Comparison of ENCODE assay signal across 25 mouse cellular contexts in the genomic region with DNA sequence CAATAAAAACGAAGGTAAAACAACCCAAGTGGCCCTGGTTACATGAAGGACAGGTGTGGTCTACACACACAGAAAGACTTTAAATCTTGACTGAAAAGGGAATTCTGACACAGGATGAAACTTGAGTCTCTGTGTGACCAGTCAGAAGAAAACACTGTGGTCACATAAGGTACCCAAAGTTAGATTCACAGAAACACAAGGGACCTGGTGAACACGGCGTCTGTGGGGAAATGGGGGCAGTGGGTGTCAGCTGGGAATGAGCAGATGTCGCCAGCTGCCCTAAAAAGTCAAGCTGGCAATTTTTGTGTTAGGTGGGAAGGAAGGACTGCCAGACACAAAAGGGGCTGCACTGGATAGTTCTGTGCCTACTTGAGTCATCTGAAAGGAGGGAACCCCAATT. TPM values are rescaled to one million over a fixed set of nuclear protein-coding genes. Genes with fewer than 3 reads are reported as not detected.
DNase-seq lines count a peak whose midpoint lies in the region; ATAC-seq and TF ChIP-seq lines count a peak whose summit lies in the region.
"Had no signal": no experiment of that assay in that cellular context is flagged by ENCODE, and none has a peak within 500 bp of the region (broad histone marks: within the 10 kb centered on the region; RNA-seq: fewer than 3 reads in every experiment).

No protein-coding gene starts in this region.

- H3K36me3 ChIP-seq in CH12.LX (replicated peaks in 1 of 2; ENCODE audit: control insufficient read depth in 1 of 2, insufficient read depth in 1 of 2, low read length in 1 of 2) (peaks cover 17 to 22% of the 10 kb centered on the region in 2 experiments), myocyte (ENCODE audit: control insufficient read depth, insufficient read depth) (peaks cover 15% of the 10 kb centered on the region)
- H3K36me3 ChIP-seq in midbrain, embryonic 14.5 days (ENCODE audit: control insufficient read depth, insufficient read depth, low read length), result peaks cover 19% of the 10 kb centered on the region

- dilution Hi-C loops in CH12.LX (cut with MboI; ENCODE audit: extremely low pct_ligation_motif_present, extremely low pct_unique_long_range_greater_than_20kb, low sequenced_read_pairs), result no loop called here

- peak; percentile 47 for TF ChIP-seq EP300 in CH12.LX (IDR thresholded peaks at IDR 0.05; ENCODE audit: low read length)

- in situ Hi-C loops in CH12.LX (cut with MboI; ENCODE audit: low pct_ligation_motif_present, low pct_unique_long_range_greater_than_20kb, low sequenced_read_pairs), result loop anchor here (5.0 kb wide), 1 partner anchor 41 kb away; no protein-coding TSS in a partner anchor

- H3K4me3 ChIP-seq in CH12.LX (replicated peaks in 1 of 3; ENCODE audit: low read depth in 2 of 3, low read length in 2 of 3, poor library complexity in 1 of 3) (no peak overlapping the region), myocyte (no peak overlapping the region)
- H3K4me3 ChIP-seq in midbrain, embryonic 14.5 days (replicated peaks; ENCODE audit: low read depth, low read length), result no peak overlapping the region

- 97% methylated on average over 4 of the region's 4 CpGs for WGBS in midbrain, embryonic 14.5 days

- H3K9ac ChIP-seq in CH12.LX (ENCODE audit: insufficient read depth, low read depth), result no peak overlapping the region
- no peak overlapping the region for H3K9ac ChIP-seq in midbrain, embryonic 14.5 days (replicated peaks; ENCODE audit: low read length)

- DNase-seq in CH12.LX (ENCODE audit: extremely low read depth), result peak; percentile 65
- DNase-seq in midbrain, embryonic 14.5 days, result no peak
- no peak for DNase-seq in gastrocnemius, adult 18-20 months (ENCODE audit: low spot score)
- DNase-seq: adrenal gland, adult 2 months; adrenal gland, adult 8-10 months; adrenal gland, postnatal 10 days; adrenal gland, postnatal 14 days; adrenal gland, postnatal 25 days; adrenal gland, postnatal 36 days; B cell, adult 2 months; cerebellum, adult 11 months; cerebellum, adult 11-12 months; cerebellum, adult 18-20 months; cerebellum, adult 2 months had no signal

- no peak for TF ChIP-seq RAD21 in CH12.LX (IDR thresholded peaks at IDR 0.05; ENCODE audit: low read depth, low read length)

- ATAC-seq in midbrain, embryonic 14.5 days (ENCODE audit: low FRiP score, low TSS enrichment), result no peak
- ATAC-seq: activated CD4-positive, CD25-positive, alpha-beta regulatory T cell, adult 4 months; CD4-positive, CD25-positive, alpha-beta regulatory T cell, adult 4 months; Patski had no signal

- peak overlapping the region; percentile 23; the same call in 1 of the 2 replicates for H3K27ac ChIP-seq in CH12.LX (ENCODE audit: insufficient read depth, low read depth)
- no peak overlapping the region for H3K27ac ChIP-seq in midbrain, embryonic 14.5 days (replicated peaks; ENCODE audit: low read depth, low read length)

- H3K9me3 ChIP-seq in CH12.LX (replicated peaks; ENCODE audit: low read length), result no peaks in the 10 kb centered on the region
- no peaks in the 10 kb centered on the region for H3K9me3 ChIP-seq in midbrain, embryonic 14.5 days (ENCODE audit: control insufficient read depth, low read length)
- H3K9me3 ChIP-seq: G1E had no signal

- H3K79me2 ChIP-seq in CH12.LX (replicated peaks; ENCODE audit: control insufficient read depth, extremely low read depth, insufficient read depth, poor library complexity, severe bottlenecking) (no peaks in the 10 kb centered on the region; the same call in 1 of the 2 replicates), myocyte (ENCODE audit: control insufficient read depth, insufficient read depth) (no peaks in the 10 kb centered on the region)

- no peak overlapping the region for H3K4me2 ChIP-seq in CH12.LX (ENCODE audit: insufficient read depth, low read depth, poor library complexity, severe bottlenecking)
- H3K4me2 ChIP-seq in myocyte (ENCODE audit: low read depth), result no peak overlapping the region
- H3K4me2 ChIP-seq in midbrain, embryonic 14.5 days (ENCODE audit: low read length), result no peak overlapping the region

- TF ChIP-seq POLR2A in CH12.LX (IDR thresholded peaks at IDR 0.05; ENCODE audit: low read depth, low read length) (no peak), myocyte (IDR thresholded peaks at IDR 0.05; ENCODE audit: insufficient read length, low read depth) (no peak)

- no peak overlapping the region for H3ac ChIP-seq in myocyte (ENCODE audit: control insufficient read depth, insufficient read length)

- H3K27me3 ChIP-seq in CH12.LX (replicated peaks) (no peaks in the 10 kb centered on the region), myocyte (ENCODE audit: control insufficient read depth, insufficient read depth, insufficient read length) (no peaks in the 10 kb centered on the region)
- no peaks in the 10 kb centered on the region for H3K27me3 ChIP-seq in midbrain, embryonic 14.5 days (ENCODE audit: control insufficient read depth, insufficient read depth, low read length)
- H3K27me3 ChIP-seq: Patski had no signal

- H3K4me1 ChIP-seq in CH12.LX (ENCODE audit: control insufficient read depth in 1 of 2, insufficient read depth in 2 of 2), result peaks cover 16 to 26% of the 10 kb centered on the region in 2 experiments; a peak in 3 of 4 replicates
- no peaks in the 10 kb centered on the region for H3K4me1 ChIP-seq in midbrain, embryonic 14.5 days (ENCODE audit: control insufficient read depth, insufficient read depth, low read length)

- TF ChIP-seq CTCF in CH12.LX (conservative IDR thresholded peaks at IDR 0.05 in 1 of 2, IDR thresholded peaks at IDR 0.05 in 1 of 2; ENCODE audit: low read depth in 2 of 2, low read length in 2 of 2), result no peak

TF ChIP-seq in CH12.LX, 34 proteins besides CTCF, POLR2A, EP300 and RAD21 (continues in another document):
- TF ChIP-seq JUND (conservative IDR thresholded peaks at IDR 0.05; ENCODE audit: low read depth, low read length) (no peak), E2F4 (IDR thresholded peaks at IDR 0.05; ENCODE audit: insufficient replicate concordance, low read depth, low read length) (no peak), UBTF (IDR thresholded peaks at IDR 0.05; ENCODE audit: low read depth, low read length) (no peak), PAX5 (IDR thresholded peaks at IDR 0.05; ENCODE audit: low read length) (no peak), TBP (conservative IDR thresholded peaks at IDR 0.05; ENCODE audit: low read depth, low read length) (no peak), BHLHE40 (IDR thresholded peaks at IDR 0.05; ENCODE audit: low read depth, low read length) (peak; percentile 25; the same call in 1 of the 2 replicates), ZMIZ1 (IDR thresholded peaks at IDR 0.05; ENCODE audit: low read depth, low read length) (no peak), ZC3H11A (IDR thresholded peaks at IDR 0.05; ENCODE audit: low read depth, low read length) (no peak), HCFC1 (IDR thresholded peaks at IDR 0.05; ENCODE audit: low read depth, low read length) (no peak), ZKSCAN1 (IDR thresholded peaks at IDR 0.05; ENCODE audit: borderline replicate concordance, low read depth, low read length) (no peak), USF1 (IDR thresholded peaks at IDR 0.05; ENCODE audit: low read depth, low read length) (no peak), CHD2 (IDR thresholded peaks at IDR 0.05; ENCODE audit: low read length) (no peak)

TF ChIP-seq in myocyte, 11 proteins besides CTCF, POLR2A, EP300 and RAD21:
- TF ChIP-seq MYOG (IDR thresholded peaks at IDR 0.05; ENCODE audit: control insufficient read depth in 1 of 3, insufficient read depth in 1 of 3, insufficient read length in 2 of 3, low read depth in 2 of 3), result peak in 2 of 3 experiments; percentile 16 to 30
- TF ChIP-seq MYOD1 (IDR thresholded peaks at IDR 0.05; ENCODE audit: control insufficient read depth in 1 of 3, insufficient read length in 2 of 3, low read depth in 2 of 3), result peak in 1 of 3 experiments; percentile 50
- TF ChIP-seq USF1 (IDR thresholded peaks at IDR 0.05; ENCODE audit: low read depth), result no peak
TF ChIP-seq in myocyte: peak in this region for 2.

RNA-seq across cellular contexts. Expression of a gene that starts 13.6 kb away (rescaled TPM):
- total RNA-seq in CH12.LX (2012; rRNA removed), result not detected in 2 replicates
- not detected in 2 replicates for total RNA-seq in CH12.LX (2014; rRNA removed)
- not detected in 2 replicates for polyA plus RNA-seq in CH12.LX (2012; ENCODE audit: insufficient read length, low read depth)
- not detected for polyA plus RNA-seq in myocyte (2012; fragmentation: generic; extraction: Trizol)
- not detected in 2 replicates for polyA plus RNA-seq in midbrain, embryonic 14.5 days (2014; fragmentation: Nextera tagmentation; extraction: Ambion mirVana)
- total RNA-seq in gastrocnemius, adult 18-20 months (2021), result not detected
- total RNA-seq: adrenal gland, postnatal 10 days; adrenal gland, postnatal 14 days; adrenal gland, postnatal 25 days; adrenal gland, postnatal 4 days; ES-E14 had no signal
- polyA plus RNA-seq: activated CD4-positive, CD25-positive, alpha-beta regulatory T cell, adult 4 months; brain, embryonic 14.5 days; C2C12; CD4-positive, CD25-positive, alpha-beta regulatory T cell, adult 4 months; cerebellum, adult 2 months; G1E; Patski had no signal

RNA-seq across cellular contexts. Expression of a gene that starts 21.9 kb away (rescaled TPM):
- total RNA-seq in CH12.LX (2012; rRNA removed) (not detected in 2 replicates), CH12.LX (2014; rRNA removed) (not detected in 2 replicates)
- polyA plus RNA-seq in CH12.LX (2012; ENCODE audit: insufficient read length, low read depth) (not detected in 2 replicates), myocyte (2012; fragmentation: generic; extraction: Trizol) (under 0.01 TPM)
- polyA plus RNA-seq in midbrain, embryonic 14.5 days (2014; fragmentation: Nextera tagmentation; extraction: Ambion mirVana), result not detected in 2 replicates
- total RNA-seq in gastrocnemius, adult 18-20 months (2021), result not detected
- total RNA-seq: adrenal gland, adult 18-20 months; adrenal gland, adult 2 months; adrenal gland, postnatal 14 days; adrenal gland, postnatal 25 days; adrenal gland, postnatal 36 days had no signal
- polyA plus RNA-seq: activated CD4-positive, CD25-positive, alpha-beta regulatory T cell, adult 4 months; adrenal gland, adult 2 months; C2C12; CD4-positive, CD25-positive, alpha-beta regulatory T cell, adult 4 months; Patski had no signal

RNA-seq across cellular contexts. Expression of a gene that starts 44.4 kb away (rescaled TPM):
- total RNA-seq in CH12.LX (2012; rRNA removed) (189 and 226 TPM in 2 replicates), CH12.LX (2014; rRNA removed) (338 and 351 TPM in 2 replicates)
- polyA plus RNA-seq in CH12.LX (2012; ENCODE audit: insufficient read length, low read depth) (288 and 301 TPM in 2 replicates), myocyte (2012; fragmentation: generic; extraction: Trizol) (40.8 TPM)
- polyA plus RNA-seq in midbrain, embryonic 14.5 days (2014; fragmentation: Nextera tagmentation; extraction: Ambion mirVana), result 77.9 and 112 TPM in 2 replicates
- 10 to 100 TPM; 45.5 to 54.6 TPM for total RNA-seq in gastrocnemius, adult 18-20 months (2021)

RNA-seq across cellular contexts. Expression of a gene that starts 52.0 kb away (rescaled TPM):
- total RNA-seq in CH12.LX (2012; rRNA removed) (not detected in 2 replicates), CH12.LX (2014; rRNA removed) (not detected in 2 replicates)
- polyA plus RNA-seq in CH12.LX (2012; ENCODE audit: insufficient read length, low read depth) (not detected in 2 replicates), myocyte (2012; fragmentation: generic; extraction: Trizol) (not detected)
- polyA plus RNA-seq in midbrain, embryonic 14.5 days (2014; fragmentation: Nextera tagmentation; extraction: Ambion mirVana), result 0.29 TPM in 1 of 2 replicates, not detected in the other
- total RNA-seq in gastrocnemius, adult 18-20 months (2021), result 1 to 10 TPM; 1.3 to 2.8 TPM
- total RNA-seq: G1E, MEL had no signal
- polyA plus RNA-seq: activated CD4-positive, CD25-positive, alpha-beta regulatory T cell, adult 4 months; C2C12; CD4-positive, CD25-positive, alpha-beta regulatory T cell, adult 4 months; G1E had no signal
